Mouse (Mus musculus) T-helper 2 cell (primary cell): Measurements from ENCODE around the gene Efhc1.
"Not testable (repeated sequence)": the region's sequence is repeated elsewhere in the genome, so short reads cannot be mapped to it uniquely, and the experiment has no call there.

Experiments used
- in situ Hi-C: fragments of 300-600 bp; cut with MboI, MseI; formaldehyde crosslinking; loops from one replicate; pipeline ENCODE4 v1.15.1; 2025; ENCODE audit warnings: high pct_unique_total_duplicates

Gene Efhc1

DNA sequence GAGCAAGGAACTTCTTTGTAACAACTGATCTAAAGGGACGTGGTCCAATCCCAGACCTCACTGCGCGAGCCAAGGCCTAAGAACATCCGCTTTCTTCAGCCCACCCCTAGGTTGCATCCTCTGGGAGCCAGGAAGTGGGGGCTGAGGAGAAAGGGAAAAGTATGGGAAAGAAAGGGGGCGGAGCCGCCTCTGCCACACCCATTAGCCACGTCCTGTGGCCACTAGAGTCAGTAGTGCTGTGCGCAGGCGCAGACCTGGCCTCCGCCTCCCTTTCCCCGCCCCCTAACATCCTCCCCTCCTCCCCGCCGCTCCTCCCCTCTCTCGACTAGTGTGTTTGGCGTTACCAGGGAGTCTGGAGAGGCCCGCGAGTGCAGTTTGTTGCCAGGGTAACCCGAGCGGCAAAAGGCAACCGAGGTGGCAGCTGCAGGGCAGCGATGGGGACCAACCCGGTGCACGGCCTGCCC lies at the start of gene Efhc1:
Gene Efhc1, plus strand, starts transcription at position 327 of the 464 bp plus-strand sequence.
- in situ Hi-C loops: loop anchor here (10.0 kb wide), 1 partner anchor 263 kb away; the partner anchor contains the start of gene Tmem14a

DNA sequence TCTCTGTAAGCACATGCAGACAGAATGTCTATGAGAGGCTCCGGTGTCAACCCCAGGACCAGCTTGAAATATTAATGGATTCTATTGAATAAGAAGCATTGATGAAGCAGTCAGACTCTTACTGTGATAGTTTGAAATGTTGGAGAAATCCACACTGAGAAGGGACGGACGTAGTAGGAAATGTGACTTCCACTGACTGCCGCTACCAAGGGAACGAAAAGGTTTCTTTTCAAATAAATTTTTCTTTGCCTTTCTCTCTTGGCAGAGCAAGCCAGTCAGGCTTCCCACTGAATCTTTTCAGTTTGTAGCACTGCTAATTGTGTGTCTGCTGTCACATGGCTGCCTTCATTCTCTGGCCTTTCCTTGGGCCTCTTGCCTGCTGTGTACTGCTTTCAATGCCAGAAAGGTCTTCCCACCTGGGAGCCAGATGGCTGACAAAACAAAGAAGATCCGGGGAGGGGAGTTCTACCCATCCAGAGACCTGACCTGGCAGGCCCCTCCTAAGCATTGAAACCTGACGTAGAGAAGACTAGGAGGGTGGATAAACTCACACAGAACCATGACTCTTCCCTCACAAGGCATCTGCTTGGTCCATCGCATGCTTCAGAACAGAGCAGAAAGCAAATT lies 45.8 kb upstream of the Efhc1 start:
- in situ Hi-C loops: no loop called here

DNA sequence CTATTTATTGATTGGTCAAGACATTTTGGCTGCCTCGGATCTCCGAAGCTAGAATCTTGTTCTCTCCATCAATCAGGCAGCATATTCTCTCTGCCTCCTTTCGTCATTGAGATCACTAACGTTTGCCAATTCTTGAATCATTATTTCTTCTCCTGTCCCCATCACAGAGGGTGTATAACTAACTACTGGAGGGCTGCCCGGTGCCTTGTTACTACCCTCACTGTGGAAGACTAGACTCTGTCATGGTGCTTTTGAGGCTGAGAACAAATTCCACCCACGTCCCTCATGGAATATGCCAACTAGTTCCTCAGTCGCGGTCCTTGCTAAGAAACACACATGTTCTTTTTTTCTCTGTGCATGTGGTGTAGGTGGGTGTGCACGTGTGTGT lies 45.3 kb upstream of the Efhc1 start:
- in situ Hi-C loops: no loop called here

DNA sequence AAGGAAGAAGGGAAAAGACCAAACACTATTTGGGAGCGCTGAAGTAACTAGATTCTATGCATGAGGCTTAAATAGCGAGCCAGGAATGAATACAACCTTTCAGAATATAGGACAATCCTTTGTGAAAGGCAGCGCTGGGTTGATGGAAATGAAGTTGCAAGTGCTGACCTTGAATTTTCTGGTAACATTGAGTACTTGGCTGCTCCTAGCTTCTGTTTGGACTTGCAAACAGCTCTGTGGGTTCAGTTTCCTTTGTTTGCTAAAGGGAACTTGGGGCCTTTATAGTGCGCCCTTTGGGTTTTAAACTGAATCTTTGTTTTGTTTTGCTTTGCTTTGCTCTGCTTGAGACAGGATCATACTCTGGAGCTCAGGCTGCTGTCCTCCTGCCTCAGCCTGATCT lies 42.9 kb upstream of the Efhc1 start:
- in situ Hi-C loops: no loop called here

DNA sequence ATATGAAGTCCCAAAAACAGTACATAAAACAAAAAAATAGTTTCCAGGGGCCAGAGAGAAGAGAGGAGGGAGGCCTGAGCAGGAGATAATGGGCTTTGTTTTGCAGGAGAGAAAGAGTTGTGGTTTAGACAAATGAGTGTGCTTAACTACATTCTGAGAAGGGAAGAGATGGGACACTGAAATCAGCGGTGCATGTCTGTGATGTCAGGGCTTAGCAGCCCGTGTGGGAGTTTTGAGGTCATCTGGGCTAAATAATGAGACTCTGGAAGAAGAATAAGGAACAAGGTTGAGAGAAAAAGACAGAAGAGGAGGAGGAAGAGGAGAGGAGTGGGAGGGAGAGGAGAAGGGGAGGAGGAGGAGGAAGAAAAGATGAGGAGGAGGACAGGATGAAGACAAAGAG lies 39.3 kb upstream of the Efhc1 start:
- in situ Hi-C loops: no loop called here

DNA sequence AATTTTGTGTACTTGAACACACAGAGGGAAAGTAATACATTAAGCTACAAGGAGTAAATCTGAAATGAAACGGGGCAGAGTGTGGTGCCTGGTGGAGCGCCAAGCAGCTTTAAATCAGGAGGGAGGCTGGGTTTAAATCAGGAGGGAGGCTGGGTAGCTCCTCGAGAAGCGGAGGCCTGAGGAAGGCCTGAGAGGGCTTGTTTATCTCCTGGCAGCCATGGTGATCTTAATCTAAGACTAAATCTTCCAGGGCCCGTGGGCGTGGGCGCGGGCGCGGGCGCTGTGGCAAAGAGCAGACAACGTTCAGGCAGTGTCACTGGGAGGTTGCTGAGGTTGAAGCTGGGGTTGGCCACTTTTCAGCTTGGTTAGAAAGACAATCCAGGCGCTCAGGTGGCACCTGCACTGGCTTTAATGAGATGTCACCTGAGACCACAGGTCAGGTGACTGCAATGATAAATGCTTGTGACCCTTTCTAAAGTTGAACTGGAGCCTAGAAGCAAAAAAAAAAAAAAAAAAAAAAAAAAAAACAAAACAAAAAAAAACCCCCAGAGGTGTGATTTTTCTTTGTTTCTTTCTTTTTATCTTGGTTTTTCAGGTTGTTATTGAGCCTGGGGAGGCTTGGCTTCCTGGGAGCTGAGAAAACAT lies 38.8 kb upstream of the Efhc1 start:
- in situ Hi-C loops: no loop called here

DNA sequence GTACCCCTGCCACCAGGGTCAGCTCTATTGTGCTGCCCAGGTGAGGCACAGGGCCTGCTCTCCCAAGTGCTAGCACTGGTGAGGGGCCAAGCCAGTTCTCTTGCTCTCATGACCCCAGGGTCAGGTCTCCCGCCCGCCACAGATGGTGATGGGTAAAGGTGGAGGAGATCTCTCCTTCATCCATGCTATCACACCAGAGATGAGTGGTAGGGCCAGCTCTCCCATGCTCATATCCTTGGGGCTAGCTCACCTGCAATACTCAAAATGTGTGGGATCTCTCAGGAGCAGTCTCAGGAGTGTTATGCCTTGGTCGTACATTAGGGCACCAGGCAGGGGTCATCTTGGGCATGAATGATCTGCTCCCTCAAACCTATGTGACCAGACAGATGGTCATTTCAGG lies 36.7 kb upstream of the Efhc1 start:
- in situ Hi-C loops: no loop called here

DNA sequence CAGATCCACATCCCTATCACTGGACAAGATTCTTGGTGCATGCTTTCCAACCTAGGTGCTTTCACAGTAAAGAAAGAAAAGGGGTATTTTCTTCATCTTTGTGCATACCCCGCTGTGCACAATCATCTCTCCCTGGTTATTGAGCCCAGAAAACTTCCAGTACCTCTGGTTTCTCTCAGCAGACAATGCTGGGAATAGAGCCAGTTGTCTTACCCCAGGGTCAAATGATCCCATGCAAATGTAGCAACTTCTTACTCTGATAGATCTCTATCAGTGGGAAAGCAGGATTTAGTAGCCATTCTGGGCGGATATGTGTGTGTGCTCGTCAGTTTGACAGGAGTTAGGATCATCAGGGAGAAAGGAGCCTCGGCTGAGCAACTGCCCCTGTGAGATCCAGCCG lies 35.8 kb upstream of the Efhc1 start:
- in situ Hi-C loops: no loop called here

DNA sequence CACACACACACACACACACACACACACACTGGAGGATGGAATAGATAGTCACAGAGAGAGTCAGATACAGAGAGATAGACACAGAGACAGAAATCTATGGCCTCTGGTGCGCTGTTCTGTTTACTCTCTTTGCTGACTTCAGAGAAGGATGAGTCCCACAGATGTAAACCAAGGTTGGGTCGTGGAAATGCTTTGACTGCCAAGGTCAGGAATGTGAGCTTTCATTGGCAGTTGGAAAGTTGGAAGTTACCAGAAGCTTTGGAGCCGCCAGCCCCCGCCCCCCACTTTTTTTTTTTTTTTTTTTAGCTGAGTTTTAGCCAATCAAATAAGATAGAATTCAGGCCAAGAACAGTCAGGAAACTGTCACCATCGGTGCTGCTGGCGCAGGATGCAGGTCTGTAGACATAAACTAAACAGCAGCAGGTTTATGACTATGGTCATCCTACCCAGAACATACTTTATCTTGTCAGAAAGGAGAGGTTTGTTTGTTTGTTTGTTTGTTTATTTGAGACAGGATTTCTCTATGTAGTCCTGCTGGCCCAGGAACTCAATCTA lies 33.9 kb upstream of the Efhc1 start:
- in situ Hi-C loops: no loop called here

DNA sequence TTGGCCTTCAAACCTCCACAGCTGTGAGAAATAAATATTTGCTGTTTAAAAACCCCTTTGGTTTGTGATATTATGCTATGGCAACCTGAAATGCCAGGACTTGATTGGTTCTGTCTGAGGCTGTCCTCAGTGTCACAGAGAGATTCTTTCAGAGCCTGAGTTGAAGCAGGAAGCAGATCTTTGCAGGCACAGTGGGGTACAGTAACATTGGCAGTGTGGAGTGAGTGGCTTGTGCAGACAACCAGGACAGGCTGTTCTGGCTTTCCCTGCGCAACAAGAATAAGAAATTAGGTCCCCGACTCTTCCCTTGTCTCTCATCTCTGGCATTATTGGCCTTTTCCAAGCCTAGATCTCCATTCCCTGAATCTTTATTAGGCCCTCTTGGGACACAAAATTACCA lies 31.7 kb upstream of the Efhc1 start:
- in situ Hi-C loops: no loop called here

DNA sequence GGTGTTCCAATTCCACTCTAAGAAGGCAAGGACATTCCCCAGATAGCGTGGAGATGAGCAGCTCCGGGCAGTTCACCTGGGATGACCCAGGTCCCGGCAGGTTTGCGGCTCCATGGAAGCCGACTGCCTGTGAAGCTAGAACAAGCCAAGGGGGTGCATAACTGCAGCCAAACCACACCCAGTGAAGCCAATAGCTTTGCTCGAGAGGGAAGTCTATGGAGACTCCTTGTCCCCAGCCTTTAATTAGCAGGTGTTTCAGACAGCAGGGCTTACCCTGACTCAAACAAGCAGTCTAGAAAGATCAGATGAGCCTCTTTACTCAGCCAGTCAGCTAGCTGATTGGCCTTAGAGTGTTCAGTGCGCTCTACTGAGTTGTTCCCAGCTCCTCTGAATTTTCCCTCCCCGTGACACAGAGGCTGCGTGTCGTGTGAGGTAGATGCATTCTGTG lies 30.3 kb upstream of the Efhc1 start:
- in situ Hi-C loops: no loop called here

DNA sequence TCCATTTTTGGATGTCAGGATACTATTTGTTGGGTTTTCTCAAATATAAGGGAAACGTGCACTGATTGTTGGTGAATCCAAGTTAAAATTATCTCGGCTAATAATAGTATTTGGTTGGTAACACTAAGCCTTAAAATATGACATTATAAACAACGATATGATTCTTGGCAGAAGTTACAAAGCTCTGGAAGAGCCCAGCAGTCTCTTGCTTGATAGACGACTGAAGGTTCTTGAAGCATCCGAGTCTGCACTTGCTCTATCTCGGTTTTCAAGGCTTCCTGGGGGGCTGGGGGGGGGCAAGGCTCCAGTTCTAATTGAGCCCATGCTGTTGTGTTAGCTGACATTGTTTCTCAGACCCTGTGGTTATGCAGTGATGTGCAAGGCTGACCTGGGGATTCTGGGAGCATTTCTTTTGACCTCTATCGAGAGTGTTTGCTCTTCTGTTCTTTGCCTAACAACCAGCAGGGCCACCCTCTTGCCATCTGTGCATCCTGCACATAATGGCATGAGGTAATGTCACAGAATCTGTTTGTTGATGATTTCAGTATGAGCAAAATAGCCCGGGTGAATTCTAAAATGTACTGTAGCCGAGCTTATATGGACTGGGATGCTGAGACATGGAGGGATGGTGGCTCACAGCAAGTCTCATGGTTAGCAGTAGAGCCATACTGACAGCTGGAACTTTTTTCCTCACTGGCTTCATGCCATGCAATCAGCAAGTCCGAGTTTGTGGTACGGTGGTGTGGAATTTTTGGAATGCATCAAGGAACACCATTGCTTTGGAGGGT lies 28.6 kb upstream of the Efhc1 start:
- in situ Hi-C loops: no loop called here

DNA sequence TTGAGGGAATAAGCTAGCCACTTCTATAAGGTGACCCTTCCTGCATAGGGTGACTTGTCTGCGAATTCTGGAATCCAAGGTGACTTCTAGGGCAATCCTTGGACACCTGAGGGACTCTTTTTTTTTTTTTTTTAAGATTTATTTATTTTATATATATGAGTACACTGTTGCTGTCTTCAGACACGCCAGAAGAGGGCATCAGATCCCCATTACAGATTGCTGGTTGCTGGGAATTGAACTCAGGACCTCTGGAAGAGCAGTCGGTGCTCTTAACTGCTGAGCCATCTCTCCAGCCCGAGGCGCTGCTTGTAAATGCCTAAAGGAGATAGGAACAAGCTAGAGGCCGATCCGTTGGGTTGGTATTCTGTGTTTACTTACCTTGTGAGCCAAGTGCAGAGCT lies 26.1 kb upstream of the Efhc1 start:
- in situ Hi-C loops: not testable (repeated sequence)

DNA sequence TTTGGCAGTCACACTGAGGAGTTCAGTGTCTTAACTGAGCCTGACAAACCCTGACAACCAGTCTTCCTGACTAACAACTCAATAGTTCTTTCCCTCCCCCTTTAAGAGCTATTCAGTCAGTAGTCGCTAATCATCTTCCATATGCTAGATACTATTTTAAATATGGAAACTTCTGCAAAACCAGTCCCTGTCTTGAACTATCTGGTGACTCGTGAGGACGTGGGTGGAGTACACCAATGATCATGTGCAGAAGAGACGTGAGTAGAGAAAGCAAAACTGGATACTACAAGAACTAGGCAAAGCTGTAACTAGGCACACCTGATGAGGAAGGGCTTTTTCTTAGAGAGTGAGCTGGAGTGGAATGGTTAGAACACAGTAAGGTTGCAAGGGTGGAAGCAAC lies 25.5 kb upstream of the Efhc1 start:
- in situ Hi-C loops: no loop called here

DNA sequence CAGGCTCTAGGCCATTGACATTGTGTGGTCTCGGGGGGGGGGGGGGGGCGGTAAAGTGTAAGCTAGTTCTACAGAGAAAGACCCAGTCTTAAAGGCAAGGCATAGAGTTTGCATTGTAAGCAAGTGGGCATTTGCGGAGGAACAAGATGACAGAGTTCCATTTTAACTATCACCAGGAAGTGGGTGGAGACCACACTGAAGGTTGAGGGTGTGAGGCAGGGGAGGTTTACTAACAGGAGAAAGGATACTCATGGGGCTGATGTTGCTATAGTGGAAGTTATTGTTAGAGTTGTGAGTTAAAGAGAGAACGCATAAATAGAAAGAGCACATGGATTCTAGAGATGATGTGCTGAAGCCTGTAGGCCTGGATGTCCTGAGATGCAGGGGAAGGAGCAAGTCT lies 25.1 kb upstream of the Efhc1 start:
- in situ Hi-C loops: no loop called here

DNA sequence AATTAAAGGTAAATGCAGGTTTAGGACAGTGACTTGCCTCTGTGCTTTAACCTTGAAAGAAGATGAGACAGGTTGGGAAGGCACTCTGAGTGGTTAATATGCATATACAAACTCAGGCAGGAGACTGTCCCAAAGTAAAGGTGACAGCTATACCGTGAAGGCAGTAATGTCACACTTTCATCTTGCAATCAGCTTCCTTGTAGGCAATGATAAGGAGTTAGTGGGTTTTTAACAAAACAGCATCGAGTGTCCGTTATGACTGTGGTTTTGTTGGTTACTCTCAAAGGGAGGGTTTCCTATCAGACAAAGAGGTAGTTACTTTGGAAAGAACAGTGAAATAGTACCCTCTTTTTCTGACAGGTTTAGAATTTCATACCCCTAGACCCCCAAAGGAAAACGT lies 22.9 kb upstream of the Efhc1 start:
- in situ Hi-C loops: no loop called here

DNA sequence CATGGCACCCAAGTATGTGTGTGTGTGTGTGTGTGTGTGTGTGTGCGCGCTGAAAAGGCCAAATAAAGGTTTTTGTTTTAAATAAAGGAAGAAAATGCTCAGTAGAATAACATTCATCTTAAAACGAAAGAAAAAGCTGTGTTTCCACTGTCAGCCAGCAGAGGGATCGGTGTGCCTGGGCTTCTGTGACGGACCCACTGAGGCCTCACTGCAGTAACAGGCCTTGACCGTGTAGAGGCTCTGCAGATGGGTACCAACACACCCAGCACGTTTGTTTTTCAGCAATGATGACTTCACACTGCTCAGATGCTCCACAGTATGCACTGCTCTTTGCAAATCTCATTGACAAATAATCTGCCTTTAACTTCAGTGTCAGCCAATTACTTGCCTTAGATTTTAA lies 18.0 kb upstream of the Efhc1 start:
- in situ Hi-C loops: no loop called here

DNA sequence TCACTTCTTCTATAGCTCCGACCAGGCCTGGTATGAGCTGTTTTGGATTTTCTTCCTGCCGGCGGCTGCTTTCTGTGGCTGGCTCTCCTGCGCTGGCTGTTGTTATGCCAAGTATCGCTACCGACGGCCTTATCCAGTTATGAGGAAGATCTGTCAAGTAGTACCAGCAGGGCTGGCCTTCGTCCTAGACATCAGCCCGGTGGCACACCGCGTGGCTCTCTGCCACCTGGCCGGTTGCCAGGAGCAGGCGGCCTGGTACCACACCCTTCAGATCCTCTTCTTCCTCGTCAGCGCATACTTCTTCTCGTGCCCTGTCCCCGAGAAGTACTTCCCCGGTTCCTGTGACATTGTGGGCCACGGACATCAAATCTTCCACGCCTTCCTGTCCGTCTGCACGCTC lies 16.3 kb upstream of the Efhc1 start:
- in situ Hi-C loops: loop anchor here (5.0 kb wide), 2 partner anchors 167 to 232 kb away; no protein-coding TSS in a partner anchor

DNA sequence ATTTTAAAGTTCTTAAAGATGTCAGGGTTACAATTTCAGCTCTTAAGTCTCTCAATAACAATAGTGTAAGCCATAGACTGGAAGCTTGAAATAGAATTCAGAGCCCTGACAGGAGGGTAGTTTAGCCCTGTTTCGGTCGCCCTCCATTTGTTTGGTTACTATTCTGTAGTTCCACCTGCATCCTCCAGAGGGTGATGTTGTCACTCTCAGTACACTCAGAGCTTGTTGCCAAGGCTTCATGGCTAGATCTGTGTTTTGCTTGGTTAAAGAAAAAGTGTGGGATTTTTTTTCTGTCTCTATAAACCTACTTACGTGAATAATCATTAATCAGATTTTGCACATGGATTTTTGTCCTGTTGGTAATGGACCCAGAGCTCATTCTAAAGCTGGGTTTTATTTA lies 12.4 kb upstream of the Efhc1 start:
- in situ Hi-C loops: loop anchor here (5.0 kb wide), 2 partner anchors 163 to 228 kb away; no protein-coding TSS in a partner anchor

DNA sequence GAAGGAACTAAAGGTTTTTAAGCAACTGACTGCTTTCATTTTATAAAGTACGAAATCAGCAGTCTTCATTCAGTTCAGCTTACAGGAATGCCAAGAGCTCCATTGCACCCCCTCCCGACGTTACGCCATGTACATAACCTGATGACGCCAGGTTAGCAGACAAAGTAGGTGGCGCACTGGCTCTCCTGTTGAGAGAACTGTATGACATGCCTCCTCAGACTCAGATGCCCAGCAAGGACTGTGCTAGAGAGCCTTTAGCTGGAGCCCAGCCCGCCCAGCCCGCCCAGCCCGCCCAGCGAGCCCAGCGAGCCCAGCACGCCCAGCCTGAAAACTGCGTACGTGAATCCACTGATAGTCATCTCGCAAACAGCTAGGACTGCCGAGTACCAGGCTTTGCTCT lies 11.3 kb upstream of the Efhc1 start:
- in situ Hi-C loops: no loop called here

DNA sequence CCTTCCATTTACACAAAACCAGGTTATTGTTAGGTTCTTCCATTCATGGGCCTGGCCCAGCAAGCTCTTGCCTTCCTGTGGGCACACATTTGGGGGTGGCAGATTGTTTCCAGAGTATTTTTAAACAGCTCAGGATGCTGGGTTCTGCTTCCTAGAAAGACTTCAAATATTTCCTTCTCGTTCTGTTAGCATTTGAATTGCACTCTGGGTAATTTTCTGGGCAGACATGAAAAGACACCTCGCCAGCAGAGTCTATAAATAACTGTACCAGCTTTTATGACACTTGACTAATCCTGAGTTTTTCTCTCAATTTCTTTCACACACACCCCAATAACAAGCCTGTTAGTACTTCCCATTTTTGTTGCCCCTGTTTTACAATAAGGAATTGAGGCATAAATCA lies 10.1 kb upstream of the Efhc1 start:
- in situ Hi-C loops: no loop called here

DNA sequence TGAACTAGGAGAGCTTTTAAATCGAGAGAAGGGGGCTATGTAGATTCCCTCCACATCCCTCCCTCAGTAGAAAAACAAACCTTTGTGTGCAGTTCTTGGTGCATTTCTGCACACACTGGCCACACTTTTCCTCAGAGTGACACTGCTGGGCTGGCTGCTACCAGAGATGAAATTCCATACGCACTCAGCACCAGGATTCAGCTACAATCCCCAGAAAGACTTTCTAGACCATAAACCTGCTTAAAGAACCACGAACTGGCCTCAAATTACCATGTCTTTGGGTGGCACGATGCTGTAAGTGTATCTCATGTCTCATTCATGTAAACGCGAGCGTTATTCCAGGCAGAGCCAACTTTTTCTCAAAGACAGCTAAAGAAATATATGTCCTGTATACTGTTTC lies 9.6 kb upstream of the Efhc1 start:
- in situ Hi-C loops: no loop called here
